Mouse (Mus musculus): ENCODE data around the gene Ankrd35. TPM values are rescaled to one million over a fixed set of nuclear protein-coding genes. Genes with fewer than 3 reads are reported as not detected.

Ankrd35 gene
- total and polyA plus RNA-seq, 3 experiments, result 0.80 to 1.2 (median 1.2) TPM

DNA sequence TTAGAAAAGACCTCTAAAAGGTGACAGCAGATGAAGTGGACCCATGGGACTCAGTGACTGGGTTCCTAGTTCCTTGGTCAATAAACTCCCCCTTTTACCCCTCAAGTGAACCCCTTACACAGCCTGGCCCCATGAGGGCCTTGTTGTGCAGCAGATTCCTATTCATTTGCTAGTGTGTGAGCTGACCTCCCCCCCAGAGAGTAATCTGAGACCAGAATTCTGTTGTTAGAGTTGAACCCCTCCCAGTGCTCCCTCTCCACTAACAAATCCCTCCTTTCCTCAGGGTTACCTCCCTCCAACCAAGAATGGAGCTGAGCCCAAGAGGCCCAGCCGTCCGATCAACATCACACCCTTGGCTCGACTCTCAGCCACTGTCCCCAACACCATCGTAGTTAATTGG, 31.1 kb downstream of the Ankrd35 start:
- H3K79me2 ChIP-seq (replicated peaks; ENCODE audit: control insufficient read depth, insufficient read depth, low read length), result 0 out of 2 replicates have a peak, but pooled peaks cover 2% of the 10 kb centered on the region
- no peak for DNase-seq
- H3K27me3 ChIP-seq (ENCODE audit: control insufficient read depth, insufficient read depth, low read length), result no peaks in the 10 kb centered on the region
- H3K4me1 ChIP-seq (ENCODE audit: control insufficient read depth, insufficient read depth, low read length), result no peaks in the 10 kb centered on the region; the same call in 1 of the 2 replicates
- peaks cover under 1% of the 10 kb centered on the region for H3K36me3 ChIP-seq (ENCODE audit: control insufficient read depth, insufficient read depth, low read length)
- TF ChIP-seq EP300 (IDR thresholded peaks at IDR 0.05; ENCODE audit: insufficient read depth, low read depth, low read length) (no peak), POLR2A (IDR thresholded peaks at IDR 0.05; ENCODE audit: insufficient read depth, low read depth, low read length) (no peak), CTCF (IDR thresholded peaks at IDR 0.05) (no peak)
- H3K4me3 ChIP-seq, result no peak overlapping the region
- H3K27ac ChIP-seq, result no peak overlapping the region
- H3K9ac ChIP-seq (ENCODE audit: low read depth, low read length), result no peak overlapping the region
- 86% methylated on average over 4 of the region's 4 CpGs for WGBS
- intact Hi-C loops (cut with DNase I), result no loop called here

DNA sequence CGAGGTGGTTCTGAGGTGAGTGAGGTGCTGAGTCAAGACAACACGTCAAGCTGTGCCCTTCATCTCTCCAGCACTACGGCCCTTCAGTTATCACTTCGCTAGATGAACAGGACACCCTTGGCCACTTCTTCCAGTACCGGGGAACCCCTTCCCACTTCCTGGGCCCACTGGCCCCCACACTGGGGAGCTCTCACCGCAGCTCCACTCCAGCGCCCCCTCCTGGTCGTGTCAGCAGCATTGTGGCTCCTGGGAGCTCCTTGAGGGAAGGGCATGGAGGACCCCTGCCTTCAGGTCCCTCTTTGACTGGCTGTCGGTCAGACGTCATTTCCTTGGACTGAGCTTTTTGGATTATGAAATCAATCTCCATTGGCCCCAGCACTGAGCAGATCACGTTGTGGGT, 34.8 kb downstream of the Ankrd35 start:
- Histone ChIP-seq H3K27ac (no peak overlapping the region), H3K4me1 (ENCODE audit: control insufficient read depth, insufficient read depth, low read length) (peaks cover 3% of the 10 kb centered on the region; the same call in 1 of the 2 replicates), H3K4me3 (no peak overlapping the region), H3K9ac (ENCODE audit: low read depth, low read length) (no peak overlapping the region), H3K36me3 (ENCODE audit: control insufficient read depth, insufficient read depth, low read length) (no peaks in the 10 kb centered on the region), H3K79me2 (replicated peaks; ENCODE audit: control insufficient read depth, insufficient read depth, low read length) (no peaks in the 10 kb centered on the region), H3K27me3 (ENCODE audit: control insufficient read depth, insufficient read depth, low read length) (no peaks in the 10 kb centered on the region)
- peak; percentile 65 for TF ChIP-seq CTCF (IDR thresholded peaks at IDR 0.05)
- no peak for TF ChIP-seq EP300 (IDR thresholded peaks at IDR 0.05; ENCODE audit: insufficient read depth, low read depth, low read length)
- DNase-seq, result no peak
- intact Hi-C loops (cut with DNase I), result loop anchor here (5.0 kb wide), 3 partner anchors 37 to 157 kb away; partner anchors contain the start of gene Itga10
- WGBS, result 72% methylated on average over 11 of the region's 11 CpGs

DNA sequence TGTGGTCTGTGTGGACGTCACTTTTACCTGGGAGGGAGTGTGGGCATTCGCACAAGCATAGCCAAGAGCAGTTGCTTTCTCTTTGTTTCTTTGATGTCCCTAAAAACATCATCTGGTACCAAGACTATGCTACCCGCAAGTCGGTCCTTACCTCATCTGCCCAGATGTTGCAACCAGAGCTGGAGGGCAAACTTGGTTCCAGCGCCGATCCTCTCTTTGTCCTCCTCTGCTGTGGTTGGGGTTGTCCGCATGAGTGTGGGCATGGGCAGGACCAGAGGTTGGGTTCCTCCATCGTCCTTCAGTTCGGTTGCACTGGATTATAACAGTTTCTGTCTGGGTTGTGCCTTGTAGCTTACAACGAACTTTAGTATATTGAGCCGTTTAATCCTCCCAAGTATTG, 36.3 kb downstream of the Ankrd35 start:
- peaks cover 3% of the 10 kb centered on the region; the same call in 1 of the 2 replicates for H3K4me1 ChIP-seq (ENCODE audit: control insufficient read depth, insufficient read depth, low read length)
- no peak overlapping the region for H3K9ac ChIP-seq (ENCODE audit: low read depth, low read length)
- no peaks in the 10 kb centered on the region for H3K79me2 ChIP-seq (replicated peaks; ENCODE audit: control insufficient read depth, insufficient read depth, low read length)
- no peak overlapping the region for H3K4me3 ChIP-seq
- 88% methylated on average over 11 of the region's 11 CpGs for WGBS
- no peaks in the 10 kb centered on the region for H3K27me3 ChIP-seq (ENCODE audit: control insufficient read depth, insufficient read depth, low read length)
- no peaks in the 10 kb centered on the region for H3K36me3 ChIP-seq (ENCODE audit: control insufficient read depth, insufficient read depth, low read length)
- no peak for DNase-seq
- intact Hi-C loops (cut with DNase I), result loop anchor here (5.0 kb wide), 3 partner anchors 39 to 159 kb away; partner anchors contain the start of gene Itga10
- H3K27ac ChIP-seq, result no peak overlapping the region
- TF ChIP-seq EP300 (IDR thresholded peaks at IDR 0.05; ENCODE audit: insufficient read depth, low read depth, low read length) (no peak), POLR2A (IDR thresholded peaks at IDR 0.05; ENCODE audit: insufficient read depth, low read depth, low read length) (no peak)

DNA sequence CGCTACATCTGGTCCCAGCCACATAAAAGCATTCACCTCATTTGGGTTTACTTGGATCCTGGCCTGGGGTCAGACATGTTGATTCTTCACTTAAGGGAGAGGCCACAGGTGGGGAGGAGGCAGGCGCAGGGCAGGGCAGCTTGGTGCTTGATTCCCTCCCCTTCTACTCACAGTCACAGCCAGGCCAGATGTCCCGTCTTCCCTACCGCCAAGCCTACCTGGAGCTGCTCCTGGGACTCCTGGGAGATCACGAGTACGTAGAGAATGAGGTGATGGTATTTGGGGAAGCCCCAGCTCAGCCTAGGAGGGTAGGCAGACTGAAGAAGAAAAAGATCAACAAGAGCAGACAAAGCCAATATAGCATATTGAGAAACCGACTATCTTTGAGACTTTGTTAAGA, 37.1 kb downstream of the Ankrd35 start:
- Histone ChIP-seq H3K27ac (no peak overlapping the region), H3K27me3 (ENCODE audit: control insufficient read depth, insufficient read depth, low read length) (no peaks in the 10 kb centered on the region), H3K4me3 (no peak overlapping the region), H3K36me3 (ENCODE audit: control insufficient read depth, insufficient read depth, low read length) (no peaks in the 10 kb centered on the region), H3K79me2 (replicated peaks; ENCODE audit: control insufficient read depth, insufficient read depth, low read length) (no peaks in the 10 kb centered on the region), H3K9ac (ENCODE audit: low read depth, low read length) (no peak overlapping the region), H3K4me1 (ENCODE audit: control insufficient read depth, insufficient read depth, low read length) (peaks cover 3% of the 10 kb centered on the region; the same call in 1 of the 2 replicates)
- WGBS, result 67% methylated on average over 7 of the region's 7 CpGs
- no peak for TF ChIP-seq POLR2A (IDR thresholded peaks at IDR 0.05; ENCODE audit: insufficient read depth, low read depth, low read length)
- TF ChIP-seq EP300 (IDR thresholded peaks at IDR 0.05; ENCODE audit: insufficient read depth, low read depth, low read length), result no peak
- TF ChIP-seq CTCF (IDR thresholded peaks at IDR 0.05), result no peak
- intact Hi-C loops (cut with DNase I), result loop anchor here (5.0 kb wide), 3 partner anchors 40 to 160 kb away; partner anchors contain the start of gene Itga10
- DNase-seq, result no peak

DNA sequence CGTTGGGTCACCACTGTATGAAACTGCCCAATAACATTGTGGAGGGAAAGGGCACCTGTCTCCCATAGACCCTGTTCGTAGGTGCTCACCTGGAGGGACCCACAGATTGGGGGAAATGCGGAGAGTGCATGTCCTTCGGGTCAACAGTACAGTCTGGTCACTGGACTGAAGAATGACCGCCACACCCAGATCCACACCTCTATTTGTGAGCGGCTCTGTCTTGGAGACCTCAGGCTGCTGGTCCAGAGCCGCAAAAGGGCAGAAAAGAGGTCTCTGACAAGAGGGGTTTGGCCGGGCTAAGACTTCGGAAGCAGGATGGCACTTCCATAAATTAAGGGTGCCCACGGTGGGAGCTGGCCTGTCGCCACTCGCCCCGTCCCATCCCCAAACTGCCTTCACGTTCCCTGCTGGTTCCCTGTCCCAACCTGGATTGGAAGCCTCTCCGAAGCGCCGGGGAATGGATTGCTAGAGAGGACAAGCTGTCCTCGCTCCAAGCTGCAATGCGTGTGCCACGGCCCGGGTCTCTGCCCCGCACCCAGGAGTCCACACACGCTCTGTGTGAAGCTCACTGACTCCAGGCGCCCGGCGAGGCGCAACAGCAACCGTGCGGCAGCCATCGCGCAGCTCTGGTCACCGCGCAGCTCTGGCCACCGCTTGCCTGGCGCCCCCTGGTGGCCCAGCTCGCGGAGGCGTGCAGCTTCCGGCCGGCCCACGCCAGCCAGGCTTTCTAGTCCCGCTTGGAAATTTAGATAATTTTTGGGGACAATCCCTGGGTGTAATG, 38.2 kb downstream of the Ankrd35 start, which contains the start of gene Nudt17:
Gene Nudt17, minus strand, starts transcription at position 660 of the 781 bp plus-strand sequence.
- Histone ChIP-seq H3K79me2 (replicated peaks; ENCODE audit: control insufficient read depth, insufficient read depth, low read length) (no peaks in the 10 kb centered on the region), H3K27ac (peak within 1 kb of the TSS; percentile 43), H3K9ac (ENCODE audit: low read depth, low read length) (peak within 1 kb of the TSS; percentile 77), H3K27me3 (ENCODE audit: control insufficient read depth, insufficient read depth, low read length) (no peaks in the 10 kb centered on the region), H3K4me1 (ENCODE audit: control insufficient read depth, insufficient read depth, low read length) (peaks cover 3% of the 10 kb centered on the region; the same call in 1 of the 2 replicates), H3K36me3 (ENCODE audit: control insufficient read depth, insufficient read depth, low read length) (no peaks in the 10 kb centered on the region), H3K4me3 (peak within 1 kb of the TSS; percentile 80)
- TF ChIP-seq EP300 (IDR thresholded peaks at IDR 0.05; ENCODE audit: insufficient read depth, low read depth, low read length) (no peak), CTCF (IDR thresholded peaks at IDR 0.05) (no peak; the same call in 1 of the 2 replicates), POLR2A (IDR thresholded peaks at IDR 0.05; ENCODE audit: insufficient read depth, low read depth, low read length) (no peak)
- WGBS, result 4% methylated on average over 42 of the region's 42 CpGs
- intact Hi-C loops (cut with DNase I), result loop anchor here (5.0 kb wide), 3 partner anchors 41 to 161 kb away; partner anchors contain the start of gene Itga10
- DNase-seq, result peak; percentile 87 to 92

- no peaks in the 10 kb centered on the region for H3K36me3 ChIP-seq (ENCODE audit: control insufficient read depth, insufficient read depth, low read length)
- 53% methylated on average over 2 of the region's 2 CpGs for whole genome bisulfite sequencing
- TF ChIP-seq EP300 (IDR thresholded peaks at IDR 0.05; ENCODE audit: insufficient read depth, low read depth, low read length), result no peak
- peaks cover 3% of the 10 kb centered on the region; the same call in 1 of the 2 replicates for H3K4me1 ChIP-seq (ENCODE audit: control insufficient read depth, insufficient read depth, low read length)
- no peaks in the 10 kb centered on the region for H3K27me3 ChIP-seq (ENCODE audit: control insufficient read depth, insufficient read depth, low read length)
- DNase-seq, result no peak
- no peaks in the 10 kb centered on the region for H3K79me2 ChIP-seq (replicated peaks; ENCODE audit: control insufficient read depth, insufficient read depth, low read length)
- H3K9ac ChIP-seq (ENCODE audit: low read depth, low read length), result no peak overlapping the region
- intact Hi-C loops (cut with DNase I), result loop anchor here (5.0 kb wide), 3 partner anchors 41 to 161 kb away; partner anchors contain the start of gene Itga10
- H3K4me3 ChIP-seq, result peak overlapping the region; percentile 80; the same call in 1 of the 2 replicates
- H3K27ac ChIP-seq, result no peak overlapping the region
Observed at GRCm38 (mm10) chr3:96708684-96709064, 38.7 kb downstream of the Ankrd35 start.

All from heart, adult 2 months (tissue).